Mouse (Mus musculus) gastrocnemius, adult 18-20 months (tissue): Measurements from ENCODE around the gene Megf8. TPM values are rescaled to one million over a fixed set of nuclear protein-coding genes. Genes with fewer than 3 reads are reported as not detected.
A peak's percentile ranks its signal among the peaks of the same experiment; 100 is the strongest.

Source experiments
- DNase-seq: peaks from one replicate; pipeline ENCODE4 v3.0.0; 2021; ENCODE audit warnings: low spot score
- total RNA-seq, 2 experiments: library from RNA; stranded (reverse); gene quantifications; 2 replicates each; pipeline ENCODE4 v1.2.3; 2021

Megf8 gene
- total RNA-seq, 2 experiments from 2014 or later: 20.3 to 22.0 TPM

DNA sequence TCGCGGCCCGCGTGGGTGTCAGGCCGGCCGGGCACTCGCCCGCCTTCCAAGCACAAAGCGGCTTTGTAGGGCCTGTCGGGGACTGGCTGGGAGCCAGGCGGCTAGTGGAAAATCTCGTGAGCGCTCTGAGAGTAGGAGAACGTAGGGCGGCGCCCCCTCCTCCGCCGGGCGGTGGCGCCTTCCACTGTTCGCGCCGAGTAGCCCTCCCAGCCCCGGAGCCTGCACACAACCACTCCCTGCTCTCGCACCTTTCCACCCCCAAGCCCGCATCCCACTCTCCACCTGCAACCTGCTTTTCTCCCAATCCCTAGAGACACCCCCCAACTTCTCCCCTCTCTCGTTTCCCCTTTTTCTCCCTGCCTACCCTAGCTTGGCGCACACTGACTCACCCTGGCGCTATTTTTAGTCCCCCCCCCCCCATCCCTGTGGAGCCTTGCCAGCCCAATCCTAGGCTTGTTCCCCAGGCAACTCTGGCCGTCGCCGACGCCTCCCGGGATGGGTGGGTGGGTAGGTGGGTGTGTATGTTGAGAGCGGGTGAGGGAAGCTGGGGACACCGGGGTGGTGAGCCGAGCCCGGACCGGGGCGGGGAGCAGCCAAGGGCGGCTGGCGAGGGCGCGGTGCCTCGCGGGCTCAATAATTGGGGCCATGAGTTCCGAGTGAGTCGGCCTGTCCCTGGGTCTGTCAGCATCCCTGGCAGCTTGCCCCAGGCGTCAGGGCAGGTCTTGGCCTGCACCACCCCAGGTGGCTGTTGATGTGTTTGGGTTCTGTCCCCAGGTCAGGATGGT lies 37.7 kb upstream of the Megf8 start:
- peak; percentile 84 for DNase-seq

DNA sequence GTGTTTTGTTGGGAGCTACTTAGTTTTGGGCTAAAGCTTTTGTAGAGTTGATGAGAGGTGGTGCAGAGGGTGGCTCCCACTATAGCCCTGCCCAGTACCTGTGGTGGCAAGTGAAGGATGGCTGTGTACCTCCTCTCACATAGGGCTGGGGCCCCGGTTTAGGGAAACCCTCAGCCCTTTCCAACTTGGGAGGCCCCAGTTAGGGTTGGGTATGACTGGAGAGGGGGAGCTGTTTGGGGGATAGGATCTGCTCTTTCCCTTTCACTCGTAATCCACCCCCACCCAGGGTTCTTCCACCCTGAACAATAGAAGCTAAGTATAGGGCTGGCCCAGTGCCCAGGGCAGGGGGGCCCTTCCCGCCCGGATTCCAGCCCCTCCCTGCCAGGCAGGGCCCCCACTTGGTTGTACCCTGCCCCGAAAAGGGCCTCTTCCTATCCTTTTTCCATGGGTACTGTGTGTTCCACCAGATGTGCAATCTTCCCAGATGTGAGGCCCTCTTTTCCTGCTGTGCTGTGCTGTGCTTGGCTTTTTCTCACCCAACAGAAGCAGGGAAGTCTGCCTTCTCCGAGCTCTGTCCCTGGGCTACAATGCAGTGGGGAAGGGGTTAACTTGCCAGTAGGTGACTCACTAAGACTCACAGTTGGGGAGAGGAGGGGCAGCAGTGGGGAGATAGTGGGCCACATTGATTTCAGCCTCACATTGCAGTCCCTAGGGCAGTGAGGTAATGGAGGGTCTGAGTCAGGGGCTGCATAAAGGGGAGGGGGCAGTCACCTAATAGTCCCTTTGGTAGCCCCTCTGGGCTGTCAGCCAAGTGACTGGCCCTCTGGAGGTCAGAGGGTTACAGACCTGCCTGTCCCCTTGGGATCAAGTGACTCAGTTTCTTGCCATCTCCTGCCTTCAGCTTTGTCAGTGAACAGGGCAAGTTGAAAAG lies 36.8 kb upstream of the Megf8 start:
- DNase-seq: peak; percentile 52

DNA sequence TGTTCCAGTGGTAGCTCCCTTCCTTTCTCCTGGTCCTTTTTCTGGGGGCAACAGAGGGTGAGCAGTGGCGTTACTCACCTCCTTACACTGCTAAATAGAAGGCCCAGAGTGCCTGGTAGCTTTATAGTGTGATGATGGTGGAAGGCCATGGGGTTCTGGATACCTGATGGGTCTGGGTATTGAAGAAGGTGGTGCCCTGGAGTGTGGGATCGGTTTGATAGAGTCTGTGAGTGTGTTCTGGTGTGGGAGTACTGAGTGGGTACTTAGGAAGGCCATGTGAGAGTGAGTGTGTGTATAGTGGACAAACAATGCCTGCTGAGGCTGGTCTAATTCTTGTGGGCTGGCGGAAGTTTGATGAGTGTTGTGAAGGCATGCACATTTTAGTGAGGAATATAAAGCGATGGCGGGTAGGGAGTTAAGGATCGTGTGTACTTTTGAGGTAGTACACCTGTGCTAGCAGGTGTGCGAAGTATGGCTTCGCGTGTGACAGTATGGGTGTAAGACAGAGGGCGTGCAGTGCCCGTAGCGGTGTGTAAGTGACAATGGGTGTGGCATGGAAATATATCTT lies 35.7 kb upstream of the Megf8 start:
- DNase-seq: no peak

DNA sequence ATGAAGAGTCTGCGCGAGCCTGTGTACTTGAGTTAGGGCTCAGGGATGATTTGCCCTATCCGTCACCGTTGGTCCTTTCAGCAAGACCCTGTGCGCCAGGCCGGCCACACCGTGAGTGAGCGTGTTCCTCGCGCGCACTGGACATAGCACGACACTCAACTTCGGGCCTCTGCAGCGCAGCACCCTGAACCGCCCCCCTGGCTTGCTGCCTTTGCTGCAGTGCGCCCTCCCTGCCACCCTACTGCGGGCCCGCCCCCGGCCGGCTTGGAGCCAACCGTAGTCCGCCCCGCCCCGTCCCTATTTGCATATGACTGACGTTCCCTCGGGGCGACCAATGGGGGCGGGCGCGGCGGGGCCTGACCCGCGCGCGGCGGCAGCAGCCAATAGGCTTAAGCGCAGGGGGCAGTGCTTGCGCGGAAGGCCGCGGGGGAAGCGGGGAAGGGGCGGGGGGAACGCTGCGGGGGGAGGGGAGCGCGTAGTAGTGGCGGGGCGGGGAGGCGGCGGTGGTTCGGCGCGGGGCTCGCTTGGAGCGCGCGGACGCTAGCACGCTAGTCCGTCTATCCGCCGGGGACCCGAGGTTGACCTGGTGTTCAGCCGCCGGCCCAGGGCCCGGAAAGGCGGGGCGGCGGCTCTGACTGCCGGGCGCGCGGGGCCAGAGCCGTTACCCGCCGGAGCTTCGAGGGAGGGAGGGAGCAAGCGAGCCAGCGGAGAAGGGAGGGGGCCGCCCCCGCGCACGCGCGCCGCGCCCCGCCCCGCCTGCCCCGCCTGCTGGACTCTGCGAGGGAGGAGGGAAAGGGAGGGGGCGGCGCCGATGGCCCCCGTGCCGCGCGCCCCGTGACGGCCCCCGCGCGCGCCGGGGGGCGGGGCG lies 35.0 kb upstream of the Megf8 start:
- DNase-seq: peak; percentile 96

DNA sequence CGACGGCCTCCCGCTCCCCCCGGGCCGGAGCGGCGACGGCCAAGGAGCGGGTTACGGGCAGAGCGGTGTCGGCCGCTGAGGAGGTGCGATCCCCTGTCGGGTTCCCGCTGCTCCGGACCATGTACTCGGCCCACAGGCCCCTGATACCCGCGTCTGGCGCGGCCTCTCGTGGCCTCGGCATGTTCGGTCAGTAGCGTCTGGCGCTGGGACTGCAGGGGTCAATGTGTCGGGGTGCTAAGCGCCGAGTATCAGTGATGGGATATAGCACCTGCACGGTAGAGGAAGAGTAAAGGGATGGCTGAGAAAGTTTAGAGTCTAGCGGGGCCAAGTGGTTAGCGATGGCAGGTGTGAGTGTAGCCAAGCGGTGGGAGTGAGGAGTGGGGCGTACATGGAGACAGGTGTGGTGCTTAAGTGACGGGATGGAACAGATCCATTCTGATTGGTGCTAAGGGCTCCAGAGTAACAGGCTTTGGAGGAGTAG lies 34.2 kb upstream of the Megf8 start:
- no peak for DNase-seq

DNA sequence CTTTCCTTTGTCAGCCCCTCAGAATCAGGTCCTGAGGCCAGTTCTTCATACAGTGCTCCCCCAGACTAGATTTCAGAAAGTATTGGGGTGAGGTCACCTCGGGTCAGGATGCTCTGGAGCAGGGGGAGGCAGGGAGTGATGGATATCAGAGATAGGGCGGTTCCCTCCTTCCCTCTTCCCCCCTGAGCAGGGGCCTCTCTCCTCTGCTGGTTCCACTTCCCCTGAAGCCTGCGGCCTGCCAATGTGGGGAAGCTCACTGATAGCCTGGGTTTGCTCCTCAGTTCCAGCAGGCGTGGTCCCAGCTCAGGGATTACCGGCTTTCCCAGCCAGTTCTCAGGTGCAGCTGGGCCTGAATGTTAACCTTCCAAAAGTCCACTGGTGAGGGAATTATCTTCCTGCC lies 33.3 kb upstream of the Megf8 start:
- DNase-seq: no peak

DNA sequence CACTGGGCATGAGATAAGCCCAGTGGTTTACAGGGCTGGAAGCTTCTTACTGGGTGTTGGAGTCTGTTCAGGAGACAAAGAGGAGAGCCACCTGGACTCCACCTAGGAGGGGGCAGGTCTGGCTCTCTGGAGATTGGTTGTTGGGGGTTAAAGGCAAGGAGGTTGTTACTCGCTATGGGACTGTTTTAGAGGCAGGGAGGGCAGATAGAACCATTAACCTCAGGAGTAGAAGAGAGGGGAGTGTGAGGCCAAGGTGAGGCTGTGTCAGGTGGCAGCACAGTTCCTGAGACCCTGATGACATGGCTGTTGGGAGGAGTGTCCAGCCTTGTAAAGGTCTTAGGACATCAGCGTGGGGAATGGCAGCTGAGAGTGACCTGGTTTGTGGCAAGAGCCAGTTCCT lies 32.8 kb upstream of the Megf8 start:
- DNase-seq: no peak

DNA sequence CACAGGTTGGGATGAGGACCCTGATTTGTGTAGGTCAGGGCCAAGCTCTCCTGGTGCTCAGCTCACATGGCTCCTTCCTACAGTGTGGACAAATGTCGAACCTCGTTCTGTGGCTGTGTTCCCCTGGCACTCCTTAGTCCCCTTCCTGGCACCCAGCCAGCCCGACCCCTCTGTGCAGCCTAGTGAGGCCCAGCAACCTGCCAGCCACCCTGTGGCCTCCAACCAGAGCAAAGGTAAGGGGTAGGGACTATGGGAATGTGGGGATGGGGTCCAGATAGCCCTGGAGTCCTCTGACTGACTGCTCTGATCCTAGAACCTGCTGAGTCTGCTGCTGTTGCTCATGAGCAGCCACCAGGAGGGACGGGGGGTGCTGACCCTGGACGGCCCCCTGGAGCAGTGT lies 32.2 kb upstream of the Megf8 start:
- no peak for DNase-seq

DNA sequence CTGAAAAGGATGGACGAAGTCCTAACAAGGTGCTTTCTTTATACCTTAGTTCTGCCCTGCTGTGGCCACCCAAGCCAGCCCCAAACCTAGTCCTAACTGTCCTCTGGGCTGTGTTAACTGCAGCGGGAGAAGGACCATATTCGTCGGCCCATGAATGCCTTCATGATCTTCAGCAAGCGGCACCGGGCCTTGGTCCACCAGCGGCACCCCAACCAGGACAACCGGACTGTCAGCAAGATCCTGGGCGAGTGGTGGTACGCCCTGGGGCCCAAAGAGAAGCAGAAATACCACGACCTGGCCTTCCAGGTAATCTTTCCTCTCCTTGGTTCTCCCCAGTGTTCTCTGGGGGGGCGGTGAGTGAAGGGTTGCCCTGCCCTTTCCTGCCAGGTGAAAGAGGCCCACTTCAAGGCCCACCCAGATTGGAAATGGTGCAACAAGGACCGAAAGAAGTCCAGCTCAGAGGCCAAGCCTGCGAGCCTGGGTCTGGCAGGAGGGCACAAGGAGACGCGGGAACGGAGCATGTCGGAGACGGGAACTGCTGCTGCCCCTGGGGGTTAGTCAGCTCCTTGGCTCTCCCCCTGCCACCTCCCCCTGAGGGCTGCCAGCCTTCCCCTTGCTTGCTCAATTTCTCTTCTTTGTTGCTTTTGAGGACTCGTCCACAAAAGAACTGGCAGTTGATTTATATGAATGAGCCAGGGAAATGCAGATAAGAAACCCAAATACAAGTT lies 31.3 kb upstream of the Megf8 start:
- DNase-seq: no peak

DNA sequence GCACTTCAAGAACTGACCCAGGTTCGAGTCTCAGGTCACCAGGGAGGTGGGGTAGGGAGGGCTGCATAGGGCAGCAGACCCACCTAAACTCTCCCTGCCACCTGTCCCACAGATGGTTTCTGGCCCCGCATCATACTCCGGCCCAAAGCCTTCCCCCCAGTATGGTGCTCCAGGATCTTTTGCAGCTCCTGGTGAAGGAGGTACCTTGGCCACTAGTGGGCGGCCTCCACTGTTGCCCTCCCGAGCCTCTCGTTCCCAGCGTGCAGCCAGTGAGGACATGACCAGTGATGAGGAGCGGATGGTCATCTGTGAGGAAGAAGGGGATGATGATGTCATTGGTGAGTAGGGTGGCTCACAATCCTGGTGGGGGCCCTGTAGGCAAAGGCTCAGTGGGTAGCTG lies 30.0 kb upstream of the Megf8 start:
- DNase-seq: no peak

DNA sequence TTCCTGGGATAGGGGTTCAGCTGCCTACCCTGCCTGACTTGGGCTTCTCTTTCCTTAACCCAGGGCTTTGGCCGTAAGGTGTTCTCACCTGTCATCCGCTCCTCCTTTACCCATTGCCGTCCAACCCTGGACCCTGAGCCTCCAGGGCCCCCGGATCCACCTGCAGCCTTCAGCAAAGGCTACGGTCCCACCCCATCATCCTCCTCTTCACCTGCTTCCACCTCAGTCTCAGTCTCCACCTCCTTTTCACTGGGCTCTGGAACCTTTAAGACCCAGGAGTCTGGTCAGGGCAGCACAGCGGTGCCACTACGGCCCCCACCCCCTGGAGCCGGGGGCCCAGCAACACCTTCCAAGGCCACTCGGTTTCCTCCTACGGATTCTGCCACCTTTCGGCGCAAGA lies 29.0 kb upstream of the Megf8 start:
- no peak for DNase-seq

DNA sequence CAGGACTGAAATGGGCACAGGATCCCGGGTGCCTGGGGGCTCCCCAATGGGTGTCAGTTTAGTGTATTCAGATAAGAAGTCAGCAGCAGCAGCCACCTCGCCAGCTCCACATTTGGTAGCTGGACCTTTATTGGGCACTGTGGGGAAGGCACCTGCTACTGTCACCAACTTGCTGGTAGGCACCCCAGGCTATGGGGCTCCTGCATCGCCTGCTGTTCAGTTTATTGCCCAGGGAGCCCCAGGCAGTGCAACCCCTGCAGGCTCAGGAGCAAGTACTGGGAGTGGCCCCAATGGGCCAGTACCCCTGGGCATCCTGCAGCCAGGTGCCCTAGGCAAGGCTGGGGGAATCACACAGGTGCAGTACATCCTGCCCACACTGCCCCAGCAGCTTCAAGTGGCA lies 28.2 kb upstream of the Megf8 start:
- no peak for DNase-seq

DNA sequence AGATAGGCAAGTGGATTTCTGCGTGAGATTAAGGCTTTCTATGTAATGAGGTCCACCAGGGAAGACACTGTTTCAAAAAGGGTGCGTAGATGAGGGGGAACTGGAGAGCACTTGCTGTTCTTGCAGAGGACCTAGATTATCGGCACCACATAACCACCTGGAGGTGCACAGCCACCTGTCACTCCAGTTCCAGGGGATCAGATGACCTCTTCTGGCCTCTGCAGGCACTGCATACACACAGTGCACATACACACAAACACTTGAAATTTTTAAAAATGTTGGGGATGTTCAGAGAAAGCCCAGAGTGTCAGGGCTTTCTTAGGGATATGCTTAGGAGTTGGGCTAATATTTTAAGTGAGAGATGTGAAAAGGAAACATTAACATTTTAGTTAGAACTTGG lies 27.0 kb upstream of the Megf8 start:
- no peak for DNase-seq

DNA sequence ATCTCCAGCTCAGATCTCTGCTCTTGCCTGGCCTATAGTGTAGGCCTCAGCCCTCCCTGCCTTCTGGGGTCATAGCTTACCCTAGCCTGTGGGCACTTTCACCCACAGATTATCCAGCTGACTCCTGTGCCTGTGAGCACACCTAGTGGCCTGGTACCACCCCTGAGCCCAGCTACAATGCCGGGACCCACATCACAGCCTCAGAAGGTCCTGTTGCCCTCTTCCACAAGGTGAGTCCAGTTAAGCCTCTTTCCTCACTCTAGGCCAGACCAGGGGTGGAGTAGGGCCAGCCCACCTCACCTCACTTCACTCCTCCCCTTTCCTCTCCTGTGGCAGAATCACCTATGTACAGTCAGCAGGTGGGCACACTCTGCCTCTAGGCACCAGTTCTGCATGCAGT lies 26.5 kb upstream of the Megf8 start:
- DNase-seq: no peak

DNA sequence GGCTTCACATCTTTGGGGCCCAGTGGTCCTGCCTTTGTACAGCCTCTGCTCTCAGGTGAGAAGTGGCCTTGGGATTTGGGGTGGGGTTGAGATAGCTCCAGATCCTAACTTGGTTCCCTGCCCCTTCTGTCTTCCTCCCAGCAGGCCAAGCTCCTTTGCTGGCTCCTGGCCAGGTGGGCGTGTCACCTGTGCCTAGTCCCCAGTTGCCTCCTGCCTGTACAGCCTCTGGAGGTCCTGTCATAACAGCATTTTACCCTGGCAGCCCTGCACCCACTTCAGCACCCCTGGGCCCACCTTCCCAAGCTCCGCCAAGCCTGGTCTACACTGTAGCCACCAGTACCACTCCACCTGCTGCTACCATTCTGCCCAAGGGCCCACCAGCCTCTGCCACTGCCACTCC lies 26.1 kb upstream of the Megf8 start:
- DNase-seq: no peak

DNA sequence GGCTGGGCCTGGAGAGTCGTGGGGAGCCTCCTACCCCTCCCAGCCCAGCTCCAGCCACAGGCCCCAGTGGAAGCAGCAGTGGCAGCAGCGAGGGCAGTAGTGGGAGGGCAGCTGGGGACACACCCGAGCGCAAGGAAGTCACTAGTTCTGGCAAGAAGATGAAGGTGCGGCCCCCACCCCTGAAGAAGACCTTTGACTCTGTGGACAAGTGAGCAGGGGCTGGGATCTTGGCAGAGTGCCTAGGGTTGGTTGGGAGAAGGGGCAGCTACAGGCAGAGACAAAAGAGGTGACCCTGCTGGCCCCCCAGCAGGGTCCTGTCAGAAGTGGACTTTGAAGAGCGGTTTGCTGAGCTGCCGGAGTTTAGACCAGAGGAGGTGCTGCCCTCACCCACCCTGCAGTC lies 24.9 kb upstream of the Megf8 start:
- no peak for DNase-seq

DNA sequence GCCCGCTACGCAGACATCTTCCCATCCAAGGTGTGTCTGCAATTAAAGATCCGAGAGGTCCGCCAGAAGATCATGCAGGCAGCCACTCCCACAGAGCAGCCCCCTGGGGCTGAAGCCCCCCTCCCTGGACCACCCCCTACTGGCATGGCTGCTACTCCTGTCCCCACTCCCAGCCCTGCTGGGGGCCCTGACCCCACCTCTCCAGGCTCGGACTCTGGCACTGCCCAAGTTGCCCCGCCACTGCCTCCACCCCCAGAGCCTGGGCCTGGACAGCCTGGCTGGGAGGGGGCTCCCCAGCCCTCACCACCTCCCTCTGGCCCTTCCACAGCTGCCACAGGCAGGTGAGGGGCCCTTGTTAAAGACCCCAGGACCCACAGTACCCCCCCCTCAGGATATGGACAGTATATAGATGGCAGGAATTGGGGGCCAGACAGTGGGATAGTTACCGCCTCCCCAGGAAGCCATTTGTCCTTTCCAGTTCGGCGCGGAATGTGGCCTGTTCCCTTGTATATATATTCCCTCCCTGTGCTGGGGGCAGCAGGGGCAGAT lies 23.7 kb upstream of the Megf8 start:
- no peak for DNase-seq

DNA sequence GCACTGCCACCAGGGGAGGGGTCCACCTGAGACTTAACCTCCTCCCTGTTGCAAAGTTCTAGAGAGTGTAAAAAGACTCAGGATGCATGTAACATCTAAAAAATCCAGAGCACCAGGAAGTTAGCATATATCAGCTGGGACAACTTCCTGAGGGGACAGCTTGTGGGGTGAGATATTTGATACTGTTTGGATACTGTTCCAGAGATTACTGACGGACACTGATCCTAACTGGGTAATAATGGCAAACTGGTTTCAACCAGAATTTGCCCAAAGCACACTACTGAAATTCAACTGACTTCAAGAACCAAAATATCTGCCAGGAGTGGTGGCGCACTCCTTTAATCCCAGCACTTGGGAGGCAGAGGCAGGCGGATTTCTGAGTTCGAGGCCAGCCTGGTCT lies 22.5 kb upstream of the Megf8 start:
- no peak for DNase-seq

DNA sequence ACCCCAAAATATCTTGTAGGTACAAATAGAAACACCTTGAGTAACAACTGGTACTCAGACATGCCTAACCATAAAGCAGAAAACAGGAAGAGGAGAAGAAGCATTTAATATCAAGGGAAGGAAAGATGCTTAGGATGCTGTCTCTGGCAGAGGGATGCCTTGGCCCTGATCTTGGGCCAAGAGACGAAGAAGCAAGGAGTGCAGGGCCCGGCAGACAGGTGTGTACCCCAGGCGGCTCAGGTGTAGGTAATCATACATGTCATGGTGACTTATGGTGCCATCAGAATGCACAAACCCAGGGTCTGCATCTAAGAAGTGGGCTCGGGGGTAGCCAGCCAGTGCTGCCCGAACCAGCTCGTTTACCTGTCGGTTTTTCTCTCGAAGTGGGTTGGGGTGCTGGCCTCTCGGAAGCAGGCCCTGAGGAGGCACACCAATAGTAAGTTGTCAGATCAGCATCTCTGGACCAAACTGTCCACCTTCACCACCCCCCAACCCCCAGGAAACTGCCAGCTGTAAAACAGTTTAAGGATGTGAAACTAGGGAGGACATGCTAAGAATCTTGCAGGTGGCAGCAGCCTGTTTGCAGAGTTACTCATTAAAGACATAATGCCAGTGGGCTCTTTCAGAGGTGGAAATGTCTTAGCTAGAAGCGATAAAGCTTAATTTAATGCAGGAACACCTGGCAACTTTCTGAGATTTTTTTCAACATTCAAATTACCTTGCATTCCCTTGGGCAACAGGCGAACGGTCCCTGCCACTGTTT lies 21.8 kb upstream of the Megf8 start:
- no peak for DNase-seq
